Mouse (Mus musculus) C2C12 (cell line): ENCODE measurements at regions not wholly inside any gene's neighbourhood (a gene's known extent, or its start where the extent isn't known, plus 50 kb on each side); places are given as distances from the start of the nearest gene placed in this dataset.

Experiments
- H3K27me3 ChIP-seq: one replicate; pipeline ENCODE4 v1.6.1; 2011; ENCODE audit not compliant: control insufficient read depth, insufficient read depth, insufficient read length
- H3K36me3 ChIP-seq: one replicate; pipeline ENCODE4 v1.6.1; 2011; ENCODE audit not compliant: control insufficient read depth, insufficient read depth
- H3K4me3 ChIP-seq: one replicate; pipeline ENCODE4 v1.5.1; 2011; ENCODE audit warnings: mild to moderate bottlenecking, control low read depth; ENCODE audit not compliant: poor library complexity, insufficient read depth, severe bottlenecking
- H3K79me2 ChIP-seq: one replicate; pipeline ENCODE4 v1.6.1; 2011; ENCODE audit not compliant: control insufficient read depth, insufficient read depth
- H3K79me3 ChIP-seq: one replicate; pipeline ENCODE4 v1.6.1; 2011; ENCODE audit warnings: low read depth, control low read depth
- H3ac ChIP-seq: one replicate; pipeline ENCODE3; 2011; ENCODE audit warnings: low read depth; ENCODE audit not compliant: control insufficient read depth, insufficient read length
- CEBPB ChIP-seq: IDR thresholded peaks from one replicate; pipeline ENCODE4 v1.6.1; 2011; ENCODE audit warnings: low read depth, mild to moderate bottlenecking, control low read depth, moderate library complexity
- CTCF ChIP-seq: IDR thresholded peaks from one replicate; pipeline ENCODE4 v1.5.1; 2011; ENCODE audit not compliant: control insufficient read depth, insufficient read depth, insufficient read length
- FOSL1 ChIP-seq: IDR thresholded peaks from one replicate; pipeline ENCODE4 v1.8.0; 2011; ENCODE audit warnings: mild to moderate bottlenecking, low read length; ENCODE audit not compliant: poor library complexity, insufficient read depth, severe bottlenecking
- MAX ChIP-seq: IDR thresholded peaks from one replicate; pipeline ENCODE4 v1.6.1; 2011; ENCODE audit warnings: mild to moderate bottlenecking, control low read depth
- MYOD1 ChIP-seq: IDR thresholded peaks from one replicate; pipeline ENCODE4 v1.6.1; 2011; ENCODE audit warnings: low read depth; ENCODE audit not compliant: control insufficient read depth, insufficient read length
- MYOG ChIP-seq: IDR thresholded peaks from one replicate; pipeline ENCODE4 v1.6.1; 2011; ENCODE audit not compliant: control insufficient read depth, insufficient read length; ENCODE audit errors: extremely low read depth
- USF1 ChIP-seq: IDR thresholded peaks from one replicate; pipeline ENCODE4 v1.6.1; 2011; ENCODE audit warnings: low read depth, mild to moderate bottlenecking, control low read depth, moderate library complexity

DNA sequence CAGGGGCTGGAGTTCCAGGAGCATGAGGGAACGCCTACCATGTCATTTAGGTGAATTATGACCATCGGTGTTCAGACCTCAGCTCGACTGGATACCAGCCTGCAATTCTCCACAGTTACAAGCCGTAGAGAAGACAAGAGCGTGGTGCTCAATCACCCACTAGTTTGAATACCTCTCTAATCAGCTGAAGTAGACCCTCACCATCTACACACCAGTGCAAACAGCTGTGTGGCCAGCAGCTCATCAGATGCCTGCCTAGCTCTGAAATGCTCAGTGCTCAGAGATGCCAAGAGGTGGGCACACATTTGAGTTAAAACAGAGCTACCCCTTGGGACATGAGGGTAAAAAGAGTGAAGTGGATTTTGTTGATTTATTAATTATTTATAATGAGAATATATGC is 660.2 kb downstream of the Magi1 start:
- Histone ChIP-seq H3K27me3 (no peaks in the 10 kb centered on the region), H3K79me2 (no peaks in the 10 kb centered on the region), H3K79me3 (no peaks in the 10 kb centered on the region), H3K4me3 (no peak overlapping the region), H3K36me3 (no peaks in the 10 kb centered on the region), H3ac (no peak overlapping the region)
- TF ChIP-seq FOSL1 (no peak), USF1 (no peak), MYOG (no peak), CEBPB (no peak), CTCF (no peak), MAX (no peak), MYOD1 (no peak)

GRCm38 (mm10) chr6:93616926-93617325 is 666.8 kb downstream of the Magi1 start:
- Histone ChIP-seq H3K4me3 (no peak overlapping the region), H3K79me3 (no peaks in the 10 kb centered on the region), H3ac (no peak overlapping the region), H3K36me3 (no peaks in the 10 kb centered on the region), H3K79me2 (no peaks in the 10 kb centered on the region), H3K27me3 (no peaks in the 10 kb centered on the region)
- TF ChIP-seq CEBPB (no peak), USF1 (no peak), MAX (no peak), MYOD1 (no peak), CTCF (no peak), FOSL1 (no peak), MYOG (no peak)

GRCm38 (mm10) chr6:93600376-93600775 is 657.1 kb upstream of the Adamts9 start:
- H3K36me3 ChIP-seq, result no peaks in the 10 kb centered on the region

DNA sequence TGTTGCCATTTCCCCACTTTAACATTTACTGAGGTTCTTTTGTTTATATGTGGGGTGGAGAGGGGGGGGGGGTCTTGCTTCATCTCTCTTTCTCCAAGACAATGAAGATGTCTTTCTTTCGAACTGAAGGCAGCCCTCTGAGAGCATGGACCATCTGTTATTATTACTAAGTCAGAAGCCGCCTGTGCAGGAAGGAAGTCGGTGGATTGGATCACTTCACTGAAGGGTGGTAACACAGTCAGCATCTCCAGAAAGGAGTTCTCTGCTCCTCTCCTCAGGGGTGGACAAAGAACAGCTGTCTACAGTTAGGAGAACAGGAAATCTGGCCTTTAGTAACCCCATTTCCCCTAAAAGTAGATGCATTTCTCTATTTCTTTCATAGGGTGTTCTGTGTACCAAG is 656.1 kb upstream of the Adamts9 start:
- Histone ChIP-seq H3K27me3 (no peaks in the 10 kb centered on the region), H3K79me3 (no peaks in the 10 kb centered on the region), H3K79me2 (no peaks in the 10 kb centered on the region), H3K4me3 (no peak overlapping the region), H3ac (no peak overlapping the region), H3K36me3 (no peaks in the 10 kb centered on the region)
- no peak for TF ChIP-seq MYOG
- TF ChIP-seq USF1, result no peak
- no peak for TF ChIP-seq CEBPB
- TF ChIP-seq MYOD1, result no peak
- TF ChIP-seq FOSL1, result no peak
- TF ChIP-seq MAX, result no peak
- no peak for TF ChIP-seq CTCF

More at GRCm38 (mm10) chr6:93600376-93600775, 657.1 kb upstream of the Adamts9 start:
- Histone ChIP-seq H3K4me3 (no peak overlapping the region), H3K27me3 (no peaks in the 10 kb centered on the region), H3K79me3 (no peaks in the 10 kb centered on the region), H3K79me2 (no peaks in the 10 kb centered on the region), H3ac (no peak overlapping the region)
- TF ChIP-seq MYOG, result no peak
- TF ChIP-seq MAX, result no peak
- no peak for TF ChIP-seq CTCF
- TF ChIP-seq MYOD1, result no peak
- TF ChIP-seq FOSL1, result no peak
- TF ChIP-seq USF1, result no peak
- TF ChIP-seq CEBPB, result no peak

DNA sequence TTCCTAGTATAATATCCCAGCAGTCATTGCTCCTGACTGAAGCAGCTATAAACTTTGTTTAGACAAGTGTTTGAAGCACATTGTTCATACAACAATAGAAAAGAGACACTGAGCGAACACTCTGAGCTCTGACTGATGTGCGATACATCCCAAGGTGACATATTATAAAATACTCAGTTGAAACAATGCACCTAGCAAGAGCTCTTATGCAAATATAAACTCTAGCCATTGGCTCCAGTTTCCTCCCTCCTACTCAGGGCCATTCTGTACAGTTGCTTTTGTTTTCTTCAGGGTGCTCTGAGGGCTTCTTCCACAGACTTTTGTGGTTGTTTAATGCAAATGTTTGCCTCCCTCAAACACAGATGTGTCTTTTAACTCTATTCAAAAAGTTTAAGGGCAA is 646.6 kb upstream of the Adamts9 start:
- H3K79me3 ChIP-seq, result no peaks in the 10 kb centered on the region
- H3K4me3 ChIP-seq, result no peak overlapping the region
- H3K79me2 ChIP-seq, result no peaks in the 10 kb centered on the region
- TF ChIP-seq MYOG, result no peak
- TF ChIP-seq CEBPB, result no peak
- no peak for TF ChIP-seq MAX
- no peak for TF ChIP-seq MYOD1
- TF ChIP-seq CTCF, result no peak
- no peak for TF ChIP-seq FOSL1
- no peak for TF ChIP-seq USF1
- no peaks in the 10 kb centered on the region for H3K36me3 ChIP-seq
- no peak overlapping the region for H3ac ChIP-seq
- H3K27me3 ChIP-seq, result no peaks in the 10 kb centered on the region

GRCm38 (mm10) chr6:93586871-93587270 is 643.6 kb upstream of the Adamts9 start:
- Histone ChIP-seq H3K4me3 (no peak overlapping the region), H3K79me3 (no peaks in the 10 kb centered on the region), H3ac (no peak overlapping the region), H3K36me3 (no peaks in the 10 kb centered on the region), H3K79me2 (no peaks in the 10 kb centered on the region), H3K27me3 (no peaks in the 10 kb centered on the region)
- no peak for TF ChIP-seq FOSL1
- no peak for TF ChIP-seq USF1
- TF ChIP-seq CEBPB, result no peak
- TF ChIP-seq MYOD1, result no peak
- TF ChIP-seq MAX, result no peak
- no peak for TF ChIP-seq CTCF
- TF ChIP-seq MYOG, result no peak
